Mouse (Mus musculus) limb, embryonic 14.5 days (tissue): ENCODE results near the gene Rad51b. TPM values are rescaled to one million over a fixed set of nuclear protein-coding genes. Genes with fewer than 3 reads are reported as not detected.

Source experiments
- ATAC-seq: fragments of 200-750 bp; cut with Nextera tagmentation; 2 replicates; pipeline ENCODE4 v1.8.0; 2017; ENCODE audit warnings: low read depth, moderate number of reproducible peaks, moderate TSS enrichment; ENCODE audit not compliant: low FRiP score
- DNase-seq: peaks from one replicate; pipeline ENCODE4 v3.0.0-alpha.2; 2015; ENCODE audit warnings: low spot score
- H3K27ac ChIP-seq: fragments of 300-500 bp; sonication (generic); replicated peaks from 2 replicates; pipeline ENCODE4 v1.5.1; 2014; ENCODE audit warnings: low read depth, mild to moderate bottlenecking, low read length, moderate library complexity, mixed read lengths
- H3K27me3 ChIP-seq: fragments of 300-500 bp; sonication (generic); 2 replicates; pipeline ENCODE4 v1.6.1; 2014; ENCODE audit warnings: low read length, mixed read lengths; ENCODE audit not compliant: control insufficient read depth, insufficient read depth
- H3K36me3 ChIP-seq: fragments of 300-500 bp; sonication (generic); 2 replicates; pipeline ENCODE4 v1.6.1; 2014; ENCODE audit warnings: mild to moderate bottlenecking, low read length, moderate library complexity, mixed read lengths; ENCODE audit not compliant: control insufficient read depth, insufficient read depth
- H3K4me1 ChIP-seq: fragments of 300-500 bp; sonication (generic); 2 replicates; pipeline ENCODE4 v1.6.1; 2014; ENCODE audit warnings: antibody characterized with exemption, low read length, mixed read lengths; ENCODE audit not compliant: control insufficient read depth, insufficient read depth
- H3K4me2 ChIP-seq: fragments of 300-500 bp; sonication (generic); replicated peaks from 2 replicates; pipeline ENCODE4 v1.6.1; 2014; ENCODE audit warnings: low read depth, mild to moderate bottlenecking, low read length, moderate library complexity; ENCODE audit not compliant: severe bottlenecking
- H3K4me3 ChIP-seq: fragments of 300-500 bp; sonication (generic); replicated peaks from 2 replicates; pipeline ENCODE4 v1.5.1; 2014; ENCODE audit warnings: low read length
- H3K9ac ChIP-seq: fragments of 300-500 bp; sonication (generic); 2 replicates; pipeline ENCODE4 v1.6.1; 2014; ENCODE audit warnings: mild to moderate bottlenecking, low read depth, low read length, moderate library complexity; ENCODE audit not compliant: severe bottlenecking
- H3K9me3 ChIP-seq: fragments of 300-500 bp; sonication (generic); 2 replicates; pipeline ENCODE4 v1.6.1; 2016; ENCODE audit warnings: low read length; ENCODE audit not compliant: control insufficient read depth
- POLR2A ChIP-seq: fragments of 200-500 bp; IDR thresholded peaks from 2 replicates; pipeline ENCODE4 v1.8.0; 2012; ENCODE audit warnings: inconsistent platforms, mild to moderate bottlenecking, moderate library complexity, borderline replicate concordance; ENCODE audit not compliant: insufficient read depth, insufficient read length; ENCODE audit errors: extremely low read depth
- WGBS: fragments of 180-500 bp; shearing (Covaris S2); extraction: QIAGEN DNeasy Blood & Tissue Kit; methylation state at CpG from one replicate; pipeline ENCODE4 v1.1.7; 2014; 5-methylcytosine and 5-hydroxymethylcytosine counted together
- polyA plus RNA-seq, 2 experiments: library from polyadenylated mRNA; depleted of rRNA in 1 of 2; stranded (reverse) in 1 of 2; unstranded in 1 of 2; fragments of >200 nt; fragmentation: Nextera tagmentation in 1 of 2; extraction: Ambion mirVana in 1 of 2; gene quantifications; 2 replicates each; pipeline versions ENCODE4 v1.2.1 to v1.2.3; 2012 to 2014

Rad51b gene
- polyA plus RNA-seq, 2 experiments = 3.2 to 5.7 TPM

GRCm38 (mm10) chr12:79813566-79814305 lies 516.7 kb downstream of the Rad51b start:
- peaks cover 8% of the 10 kb centered on the region; the same call in 1 of the 2 replicates for H3K4me1 ChIP-seq
- H3K36me3 ChIP-seq = no peaks in the 10 kb centered on the region
- no peaks in the 10 kb centered on the region for H3K9me3 ChIP-seq
- no peaks in the 10 kb centered on the region for H3K27me3 ChIP-seq
- H3K4me3 ChIP-seq = no peak overlapping the region
- no peak overlapping the region for H3K9ac ChIP-seq
- no peak overlapping the region for H3K4me2 ChIP-seq
- whole genome bisulfite sequencing = 49% methylated on average over 8 of the region's 8 CpGs
- ATAC-seq (no peak), DNase-seq (no peak)
- H3K27ac ChIP-seq = no peak overlapping the region
- no peak for TF ChIP-seq POLR2A

- H3K27me3 ChIP-seq = no peaks in the 10 kb centered on the region
- no peak for TF ChIP-seq POLR2A
- DNase-seq (no peak), ATAC-seq (no peak)
- H3K9me3 ChIP-seq = no peaks in the 10 kb centered on the region
- H3K9ac ChIP-seq = no peak overlapping the region
- no peak overlapping the region for H3K4me3 ChIP-seq
- peaks cover 7% of the 10 kb centered on the region; the same call in 1 of the 2 replicates for H3K4me1 ChIP-seq
- 60% methylated on average over 20 of the region's 20 CpGs for WGBS
- H3K27ac ChIP-seq = no peak overlapping the region
- no peaks in the 10 kb centered on the region for H3K36me3 ChIP-seq
- H3K4me2 ChIP-seq = no peak overlapping the region
These were observed 517.4 kb downstream of the Rad51b start for GRCm38 (mm10) chr12:79814312-79815091.

- no peak overlapping the region for H3K4me2 ChIP-seq
- H3K4me3 ChIP-seq = no peak overlapping the region
- no peak overlapping the region for H3K9ac ChIP-seq
- no peak overlapping the region for H3K27ac ChIP-seq
- peaks cover 23% of the 10 kb centered on the region for H3K4me1 ChIP-seq
- no peaks in the 10 kb centered on the region for H3K9me3 ChIP-seq
- no peaks in the 10 kb centered on the region for H3K27me3 ChIP-seq
- no peak for TF ChIP-seq POLR2A
- 27% methylated on average over 4 of the region's 4 CpGs for WGBS
- no peak for DNase-seq
- ATAC-seq = no peak
- H3K36me3 ChIP-seq = no peaks in the 10 kb centered on the region
These were observed 519.2 kb downstream of the Rad51b start for GRCm38 (mm10) chr12:79816241-79816640.

GRCm38 (mm10) chr12:79820228-79820958 lies 523.3 kb downstream of the Rad51b start:
- no peak overlapping the region; the same call in 1 of the 2 replicates for H3K27ac ChIP-seq
- TF ChIP-seq POLR2A = no peak
- H3K9me3 ChIP-seq = no peaks in the 10 kb centered on the region
- no peaks in the 10 kb centered on the region for H3K27me3 ChIP-seq
- H3K4me1 ChIP-seq = peaks cover 21% of the 10 kb centered on the region
- WGBS = 43% methylated on average over 8 of the region's 8 CpGs
- H3K36me3 ChIP-seq = no peaks in the 10 kb centered on the region
- DNase-seq = no peak
- no peak overlapping the region for H3K4me3 ChIP-seq
- no peak overlapping the region for H3K9ac ChIP-seq
- no peak overlapping the region for H3K4me2 ChIP-seq
- ATAC-seq = no peak

DNA sequence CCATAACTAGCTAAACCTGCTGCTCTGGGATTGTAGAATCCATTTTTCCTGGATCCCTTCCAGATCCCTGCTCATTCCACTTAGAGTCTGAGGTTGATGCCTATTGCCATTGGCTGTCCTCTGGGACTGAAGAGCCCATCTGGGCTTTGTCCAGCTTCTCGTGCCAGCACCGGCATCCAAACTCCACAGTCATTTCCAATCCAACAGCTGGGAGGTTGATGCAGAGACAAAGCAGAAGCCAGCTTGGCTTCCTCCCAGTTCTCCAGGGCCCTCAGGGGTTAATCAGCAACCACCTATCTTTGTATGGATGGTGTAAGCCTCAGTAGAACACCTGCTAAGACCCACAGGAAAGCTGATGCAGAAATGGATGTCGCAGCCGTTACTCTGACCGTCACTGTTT lies 524.8 kb downstream of the Rad51b start:
- no peaks in the 10 kb centered on the region for H3K9me3 ChIP-seq
- peaks cover 21% of the 10 kb centered on the region for H3K4me1 ChIP-seq
- 87% methylated on average over 5 of the region's 5 CpGs for WGBS
- ATAC-seq (no peak), DNase-seq (peak; percentile 56)
- H3K36me3 ChIP-seq = no peaks in the 10 kb centered on the region
- H3K27ac ChIP-seq = no peak overlapping the region
- H3K9ac ChIP-seq = no peak overlapping the region
- no peak overlapping the region for H3K4me3 ChIP-seq
- TF ChIP-seq POLR2A = no peak
- H3K4me2 ChIP-seq = no peak overlapping the region
- no peaks in the 10 kb centered on the region for H3K27me3 ChIP-seq
